Mouse (Mus musculus) kidney, postnatal 0 days (tissue): ENCODE measurements around the gene Zfp341. TPM values are rescaled to one million over a fixed set of nuclear protein-coding genes. Genes with fewer than 3 reads are reported as not detected.

Experiments
- ATAC-seq: fragments of 200-750 bp; cut with Nextera tagmentation; replicated peaks from 2 replicates; pipeline ENCODE4 v1.8.0; 2017; ENCODE audit warnings: low read depth, moderate number of reproducible peaks, moderate TSS enrichment, moderate library complexity; ENCODE audit not compliant: low FRiP score
- DNase-seq: peaks from one replicate; pipeline ENCODE4 v3.0.0-alpha.2; 2016; ENCODE audit warnings: low spot score
- H3K27ac ChIP-seq: fragments of 300-500 bp; sonication (generic); 2 replicates; pipeline ENCODE4 v1.5.1; 2014; ENCODE audit warnings: mild to moderate bottlenecking
- H3K27me3 ChIP-seq: fragments of 300-500 bp; sonication (generic); 2 replicates; pipeline ENCODE4 v1.6.1; 2014; ENCODE audit warnings: low read length, mixed read lengths; ENCODE audit not compliant: insufficient read depth
- H3K36me3 ChIP-seq: fragments of 300-500 bp; sonication (generic); 2 replicates; pipeline ENCODE4 v1.6.1; 2014; ENCODE audit warnings: low read length, mixed read lengths; ENCODE audit not compliant: insufficient read depth
- H3K4me1 ChIP-seq: fragments of 300-500 bp; sonication (generic); replicated peaks from 2 replicates; pipeline ENCODE4 v1.6.1; 2014; ENCODE audit warnings: antibody characterized with exemption, low read length, mixed read lengths; ENCODE audit not compliant: insufficient read depth
- H3K4me2 ChIP-seq: fragments of 300-500 bp; sonication (generic); 2 replicates; pipeline ENCODE4 v1.6.1; 2014; ENCODE audit warnings: mild to moderate bottlenecking, low read length, moderate library complexity, mixed read lengths
- H3K4me3 ChIP-seq: fragments of 300-500 bp; sonication (generic); replicated peaks from 2 replicates; pipeline ENCODE4 v1.5.1; 2014; ENCODE audit warnings: low read depth, low read length
- H3K9ac ChIP-seq: fragments of 300-500 bp; sonication (generic); 2 replicates; pipeline ENCODE4 v1.6.1; 2014; ENCODE audit warnings: low read depth, low read length
- H3K9me3 ChIP-seq: fragments of 300-500 bp; sonication (generic); replicated peaks from 2 replicates; pipeline ENCODE4 v1.6.1; 2016; ENCODE audit warnings: low read length, inconsistent platforms, mixed read lengths
- CTCF ChIP-seq: IDR thresholded peaks from 2 replicates; pipeline ENCODE4 v1.5.1; 2016; ENCODE audit warnings: antibody characterized with exemption, low read depth, mild to moderate bottlenecking, moderate library complexity
- WGBS: fragments of 180-500 bp; shearing (Covaris S2); extraction: QIAGEN DNeasy Blood & Tissue Kit; methylation state at CpG from one replicate; pipeline ENCODE4 v1.1.7; 2014; 5-methylcytosine and 5-hydroxymethylcytosine counted together
- polyA plus RNA-seq: library from polyadenylated mRNA; unstranded; fragments of >200 nt; fragmentation: Nextera tagmentation; extraction: Ambion mirVana; gene quantifications from 2 replicates; pipeline ENCODE4 v1.2.1, GENCODE M21; 2015

Gene Zfp341
- polyA plus RNA-seq, 1 experiment from 2014 or later = 0.80 TPM

DNA sequence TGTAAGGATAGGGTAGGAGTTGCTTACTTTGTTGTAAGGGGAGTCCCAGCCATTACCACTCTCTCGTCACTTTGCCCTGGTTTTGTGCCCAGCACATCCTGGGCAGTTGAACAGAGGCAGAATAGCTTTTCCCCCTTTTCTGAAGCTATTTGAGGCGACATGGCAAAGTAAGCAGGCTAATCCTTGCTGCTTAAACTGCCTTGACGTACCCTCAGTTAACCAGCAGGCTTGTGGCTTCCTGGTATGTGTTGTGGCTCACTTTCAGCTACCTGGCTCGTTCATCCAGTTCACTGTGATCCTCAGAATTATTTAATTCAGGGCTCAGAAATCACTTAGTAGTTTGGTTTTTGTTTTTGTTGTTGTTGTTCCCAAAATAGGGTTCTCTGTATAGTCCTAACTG lies 57.6 kb downstream of the Zfp341 start:
- 77% methylated on average over 4 of the region's 4 CpGs for WGBS
- H3K9me3 ChIP-seq = no peaks in the 10 kb centered on the region
- no peaks in the 10 kb centered on the region for H3K36me3 ChIP-seq
- H3K27ac ChIP-seq = no peak overlapping the region
- ATAC-seq = no peak
- no peak overlapping the region for H3K4me2 ChIP-seq
- TF ChIP-seq CTCF = no peak
- H3K27me3 ChIP-seq = no peaks in the 10 kb centered on the region
- DNase-seq = no peak
- 0 out of 2 replicates have a peak, but pooled peaks cover 5% of the 10 kb centered on the region for H3K4me1 ChIP-seq
- no peak overlapping the region for H3K4me3 ChIP-seq
- H3K9ac ChIP-seq = no peak overlapping the region

DNA sequence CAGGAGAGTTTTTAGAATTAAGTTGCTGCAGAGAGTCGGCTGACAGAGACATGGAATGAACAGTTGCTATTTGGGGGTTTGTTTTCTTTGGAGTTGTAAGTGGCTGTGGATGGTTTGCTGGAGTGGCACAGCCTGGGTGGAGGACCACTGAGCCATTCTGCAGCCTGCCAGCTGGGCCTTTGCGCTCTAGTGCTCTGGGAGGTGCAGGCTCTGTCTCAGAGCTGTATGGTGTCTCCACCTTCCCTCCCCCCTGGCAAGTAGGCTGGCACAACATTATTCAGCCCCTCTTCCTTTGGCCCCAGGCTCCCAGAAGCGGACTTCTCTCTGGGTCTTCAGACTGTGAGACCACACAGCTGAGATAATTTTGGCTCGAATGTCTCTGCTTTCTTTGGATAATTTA lies 60.9 kb downstream of the Zfp341 start:
- no peak overlapping the region for H3K4me2 ChIP-seq
- H3K9me3 ChIP-seq = no peaks in the 10 kb centered on the region
- H3K4me3 ChIP-seq = no peak overlapping the region
- peaks cover 15% of the 10 kb centered on the region for H3K4me1 ChIP-seq
- no peak for TF ChIP-seq CTCF
- H3K27me3 ChIP-seq = no peaks in the 10 kb centered on the region
- WGBS = 50% methylated on average over 4 of the region's 4 CpGs
- ATAC-seq (no peak), DNase-seq (no peak)
- H3K36me3 ChIP-seq = no peaks in the 10 kb centered on the region
- no peak overlapping the region; the same call in 1 of the 2 replicates for H3K27ac ChIP-seq
- no peak overlapping the region for H3K9ac ChIP-seq

DNA sequence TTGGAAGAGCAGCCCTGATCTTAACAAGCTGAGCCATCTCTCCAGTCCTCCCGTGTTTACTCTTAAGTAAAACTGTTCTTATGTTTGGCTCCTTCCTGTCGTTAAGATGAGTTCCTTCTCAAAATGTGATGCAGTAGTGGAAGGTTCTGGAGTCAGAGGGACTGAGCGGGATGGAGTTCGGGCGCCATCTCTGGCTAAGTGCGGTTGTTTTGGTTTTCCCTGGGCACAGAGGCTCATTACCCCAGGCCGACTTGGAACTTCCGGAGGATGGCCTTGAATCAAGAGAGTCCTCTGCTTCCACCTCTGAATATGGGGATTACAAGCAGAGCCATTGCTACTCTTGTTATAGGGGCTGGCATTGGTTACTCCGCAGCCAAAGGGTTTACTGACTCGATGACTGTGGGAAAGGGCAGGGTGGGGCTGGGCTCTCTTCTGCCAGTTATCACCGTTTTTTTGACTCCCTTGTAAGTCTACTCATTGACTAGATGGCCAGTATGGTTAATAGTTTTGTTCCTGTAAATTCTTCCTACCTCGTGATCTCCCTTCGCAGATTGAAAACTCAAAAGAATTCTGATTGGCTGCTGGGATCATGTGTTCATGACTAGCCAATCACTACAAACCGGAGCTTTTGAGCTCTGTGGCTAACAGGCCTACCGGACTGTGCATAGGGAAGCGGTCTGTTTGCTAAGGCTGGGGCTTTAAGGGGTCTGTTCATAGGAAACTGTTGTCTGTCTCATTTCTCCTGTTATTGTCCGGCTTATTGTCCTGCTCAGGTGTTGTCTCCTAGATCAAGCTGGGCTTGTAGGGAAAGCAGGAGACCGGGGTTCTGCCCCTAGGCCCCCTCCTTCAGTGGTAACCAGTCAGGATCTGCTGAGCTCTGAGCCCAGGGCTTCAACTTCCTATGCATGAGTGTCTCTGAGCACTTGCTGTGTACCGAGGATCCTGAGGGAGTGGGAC lies 63.8 kb downstream of the Zfp341 start:
- Histone ChIP-seq H3K27ac (peak overlapping the region; percentile 76), H3K27me3 (no peaks in the 10 kb centered on the region), H3K4me3 (no peak overlapping the region), H3K4me1 (peaks cover 15% of the 10 kb centered on the region), H3K36me3 (no peaks in the 10 kb centered on the region), H3K9ac (0 out of 2 replicates have a peak overlapping the region, but pooled peaks have one; percentile 38), H3K4me2 (peak overlapping the region; percentile 40), H3K9me3 (no peaks in the 10 kb centered on the region)
- TF ChIP-seq CTCF = no peak
- DNase-seq = peak; percentile 62
- ATAC-seq = peak; percentile 66; the same call in 1 of the 2 replicates
- 73% methylated on average over 19 of the region's 19 CpGs for WGBS

DNA sequence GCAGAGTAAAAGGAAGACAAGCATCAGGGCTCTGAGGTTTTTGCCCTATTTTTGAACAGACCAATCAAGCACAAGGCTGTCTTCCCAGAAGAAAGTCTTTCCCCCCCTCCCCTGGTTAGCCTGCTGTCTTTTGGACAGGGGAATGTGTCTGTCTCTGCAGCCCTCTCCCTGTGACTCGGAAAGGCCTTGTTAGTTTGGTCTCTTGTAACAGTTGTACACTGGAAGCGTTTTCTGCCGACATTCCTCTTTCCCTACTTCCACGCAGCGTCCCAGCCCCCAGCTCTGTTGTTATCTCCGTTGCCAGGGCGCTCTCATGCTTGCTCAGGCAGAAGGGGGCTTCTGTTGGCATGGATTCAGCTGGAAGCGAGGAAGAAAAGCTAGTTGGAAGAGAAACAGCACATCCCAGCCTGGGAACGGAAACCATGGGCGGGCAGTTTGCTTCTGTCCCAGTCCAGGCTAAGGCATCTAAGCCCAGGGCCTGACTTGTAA lies 64.6 kb downstream of the Zfp341 start:
- Histone ChIP-seq H3K4me3 (no peak overlapping the region), H3K36me3 (no peaks in the 10 kb centered on the region), H3K9ac (0 out of 2 replicates have a peak overlapping the region, but pooled peaks have one; percentile 38), H3K27ac (peak overlapping the region; percentile 76), H3K4me1 (peaks cover 15% of the 10 kb centered on the region), H3K9me3 (no peaks in the 10 kb centered on the region), H3K27me3 (no peaks in the 10 kb centered on the region), H3K4me2 (peak overlapping the region; percentile 40)
- ATAC-seq (0 out of 2 replicates have a peak, but pooled peaks have one; percentile 8), DNase-seq (peak; percentile 93)
- 24% methylated on average over 10 of the region's 10 CpGs for WGBS
- no peak for TF ChIP-seq CTCF

DNA sequence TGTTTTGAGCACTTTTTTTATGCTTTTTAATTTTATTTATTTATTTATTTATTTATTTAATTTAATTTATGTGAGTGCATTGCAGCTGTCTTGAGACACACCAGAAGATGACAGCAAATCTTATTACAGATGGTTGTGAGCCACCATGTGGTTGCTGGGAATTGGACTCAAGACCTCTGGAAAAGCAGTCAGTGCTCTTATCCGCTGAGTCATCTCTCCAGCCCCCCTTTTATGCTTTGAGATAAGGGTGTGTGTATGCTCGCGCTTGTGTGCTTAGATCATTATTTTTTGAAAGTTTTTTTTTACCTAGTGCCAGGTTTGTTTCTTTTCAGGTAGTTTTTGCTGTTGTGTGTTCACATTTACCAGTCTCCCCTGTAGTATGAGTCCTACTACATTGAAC lies 65.9 kb downstream of the Zfp341 start:
- H3K4me3 ChIP-seq = no peak overlapping the region
- peaks cover 11% of the 10 kb centered on the region for H3K4me1 ChIP-seq
- no peaks in the 10 kb centered on the region for H3K36me3 ChIP-seq
- H3K9ac ChIP-seq = no peak overlapping the region
- whole genome bisulfite sequencing = 78% methylated on average over 3 of the region's 3 CpGs
- TF ChIP-seq CTCF = peak; percentile 21; the same call in 1 of the 2 replicates
- H3K4me2 ChIP-seq = no peak overlapping the region
- H3K27ac ChIP-seq = no peak overlapping the region
- ATAC-seq (no peak), DNase-seq (no peak)
- no peaks in the 10 kb centered on the region for H3K9me3 ChIP-seq
- H3K27me3 ChIP-seq = no peaks in the 10 kb centered on the region

- ATAC-seq (peak; percentile 34; the same call in 1 of the 2 replicates), DNase-seq (peak; percentile 13)
- WGBS = 57% methylated on average over 2 of the region's 2 CpGs
- Histone ChIP-seq H3K9me3 (no peaks in the 10 kb centered on the region), H3K4me2 (no peak overlapping the region), H3K27me3 (no peaks in the 10 kb centered on the region), H3K27ac (no peak overlapping the region), H3K4me1 (peaks cover 11% of the 10 kb centered on the region), H3K4me3 (no peak overlapping the region), H3K9ac (no peak overlapping the region), H3K36me3 (no peaks in the 10 kb centered on the region)
- no peak for TF ChIP-seq CTCF
Observed at GRCm38 (mm10) chr2:154680337-154680736, 67.2 kb downstream of the Zfp341 start.
